Mouse (Mus musculus) left cerebral cortex, postnatal 36 days (tissue): ENCODE measurements around the gene Wwox. TPM values are rescaled to one million over a fixed set of nuclear protein-coding genes. Genes with fewer than 3 reads are reported as not detected.
A peak's percentile ranks its signal among the peaks of the same experiment; 100 is the strongest.

ENCODE experiments used
- DNase-seq, 2 experiments: peaks; one replicate each; pipeline ENCODE4 v3.0.0; 2021 to 2022; ENCODE audit warnings: low spot score in 2 of 2, mixed read lengths in 1 of 2
- intact Hi-C: fragments of 180-260 bp; cut with DNase I; formaldehyde crosslinking; loops from one replicate; pipeline ENCODE4 v1.15.1; 2025
- total RNA-seq, 2 experiments: library from RNA; stranded (reverse); gene quantifications; 2 replicates each; pipeline ENCODE4 v1.2.3; 2021

Wwox gene
- total RNA-seq, 2 experiments from 2014 or later: 13.3 to 16.5 TPM

DNA sequence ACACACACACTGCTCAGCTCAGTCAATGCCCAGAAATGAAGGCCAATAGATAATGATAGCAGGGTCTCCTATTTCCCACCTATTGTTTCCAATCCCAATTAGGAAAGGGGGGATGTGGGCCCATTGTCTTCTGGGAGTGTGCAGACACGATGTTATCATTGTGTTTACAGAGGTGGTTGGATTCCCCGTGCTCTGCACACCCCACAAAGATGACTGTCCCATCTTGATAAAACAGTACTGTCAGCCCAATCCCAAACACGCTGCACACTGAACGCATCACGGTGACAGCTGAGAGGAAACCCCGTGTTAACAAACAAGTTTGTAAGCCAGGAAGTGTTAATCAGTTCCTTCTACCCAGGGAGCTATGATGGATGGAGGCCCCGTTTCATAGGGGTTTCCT, 650.3 kb downstream of the Wwox start:
- no peak for DNase-seq
- intact Hi-C loops: loop anchor here (5.0 kb wide), 1 partner anchor 618 kb away; the partner anchor contains the start of gene Maf

DNA sequence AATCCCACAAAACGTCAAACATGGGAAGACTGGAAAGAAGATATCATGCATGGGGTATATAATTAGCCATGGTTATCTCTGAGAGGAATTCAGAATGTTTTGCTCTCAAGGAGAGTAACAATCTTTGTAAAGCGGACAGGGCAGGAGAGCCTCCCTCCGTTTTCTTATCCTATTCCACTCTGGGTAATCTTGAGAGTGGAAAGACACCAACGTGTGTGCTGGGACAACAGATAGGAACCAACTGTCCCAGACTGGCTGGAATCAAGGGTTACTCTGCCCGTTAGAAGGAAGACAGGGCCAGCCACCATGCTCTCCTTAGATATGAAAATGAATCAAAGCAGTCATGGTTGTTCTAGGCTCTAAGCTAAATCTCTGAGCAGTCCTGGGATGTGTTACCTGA, 650.7 kb downstream of the Wwox start:
- intact Hi-C loops: loop anchor here (5.0 kb wide), 1 partner anchor 617 kb away; the partner anchor contains the start of gene Maf
- DNase-seq: no peak

DNA sequence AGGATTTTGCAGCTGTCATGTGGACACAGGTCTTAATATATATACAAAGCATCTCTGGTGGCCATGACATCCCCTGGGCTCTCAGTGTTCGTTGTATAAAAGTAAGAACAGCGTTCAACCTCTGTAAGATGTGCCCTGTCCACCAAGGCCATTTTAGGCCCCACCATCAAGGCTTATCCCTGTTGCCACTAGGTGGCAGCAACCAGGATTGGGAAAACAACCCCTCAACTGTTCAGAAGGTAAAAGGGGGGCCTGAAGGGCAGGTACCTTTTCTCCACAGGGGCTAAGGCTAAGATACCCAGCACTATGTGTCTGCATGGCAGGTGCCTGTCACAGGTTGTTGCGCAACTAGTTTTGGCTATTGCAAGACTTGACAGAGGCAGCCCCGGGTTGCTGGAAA, 656.1 kb downstream of the Wwox start:
- DNase-seq: no peak
- intact Hi-C loops: no loop called here

DNA sequence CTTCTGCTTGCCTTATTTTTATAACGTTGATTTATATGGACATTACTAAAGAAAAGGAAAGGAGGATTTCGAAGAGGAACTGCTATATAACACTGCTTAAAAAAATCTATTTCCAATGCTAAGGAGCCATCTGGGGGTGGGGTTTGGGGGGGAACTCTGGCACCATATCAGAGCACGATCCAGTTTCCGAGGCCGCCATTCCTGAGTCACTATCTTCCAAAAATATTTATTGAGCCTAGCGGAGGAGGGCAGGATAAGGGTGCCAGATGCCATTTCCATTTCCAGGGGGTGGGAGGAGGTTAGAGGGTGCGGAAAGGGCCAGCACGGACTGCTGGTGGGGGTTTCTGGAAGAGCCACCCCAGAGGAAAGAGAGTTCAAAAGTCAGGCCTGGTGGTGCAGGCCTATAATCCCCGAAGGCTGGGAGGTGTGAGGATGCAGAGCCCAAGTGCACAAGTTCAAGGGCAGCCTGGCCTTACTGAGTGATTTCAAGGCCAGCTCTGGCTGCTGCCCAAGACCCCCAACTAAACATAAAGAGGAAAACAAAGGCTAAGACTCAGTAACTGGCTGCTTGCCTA, 658.6 kb downstream of the Wwox start:
- intact Hi-C loops: no loop called here

DNA sequence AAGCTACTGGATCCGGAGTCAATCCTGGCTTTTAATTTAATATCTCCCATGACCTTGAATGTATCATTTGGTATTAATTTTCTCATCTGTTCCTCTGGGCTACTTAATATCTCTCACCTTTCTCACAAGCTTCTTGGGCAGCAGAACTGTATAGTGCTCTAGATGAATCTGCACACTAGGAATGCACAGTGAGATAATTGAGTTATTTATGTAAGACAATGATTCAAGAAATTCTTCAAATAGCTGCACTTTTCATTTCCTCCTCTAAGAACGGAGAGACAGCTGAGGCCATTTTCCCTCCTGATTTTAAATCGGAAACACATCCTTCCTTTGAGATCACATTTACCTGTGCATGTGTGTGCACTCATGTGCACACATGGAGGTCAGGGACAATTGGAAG, 669.9 kb downstream of the Wwox start:
- intact Hi-C loops: no loop called here
- no peak for DNase-seq

More for the DNA sequence above, 658.6 kb downstream of the Wwox start:
- DNase-seq: no peak

DNA sequence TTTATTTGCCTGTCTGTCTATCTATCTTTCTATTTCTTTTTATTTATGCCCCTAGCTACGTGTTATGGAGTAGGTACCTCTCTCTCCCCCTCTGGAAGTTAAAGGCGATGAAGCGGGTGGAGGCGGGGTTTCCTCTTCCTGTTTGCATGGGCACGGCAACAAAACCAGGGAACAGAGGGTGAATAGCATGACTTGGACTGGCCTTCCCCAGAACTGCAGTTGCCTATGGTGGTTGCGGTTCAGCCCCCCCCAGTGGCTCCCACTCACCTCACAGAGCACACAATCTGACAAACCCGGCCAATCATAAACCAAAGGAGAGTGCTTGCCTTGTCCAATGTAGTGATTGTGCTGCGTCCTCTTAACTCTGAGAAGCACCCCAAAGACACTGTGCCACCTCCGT, 671.0 kb downstream of the Wwox start:
- intact Hi-C loops: no loop called here
- DNase-seq: no peak

DNA sequence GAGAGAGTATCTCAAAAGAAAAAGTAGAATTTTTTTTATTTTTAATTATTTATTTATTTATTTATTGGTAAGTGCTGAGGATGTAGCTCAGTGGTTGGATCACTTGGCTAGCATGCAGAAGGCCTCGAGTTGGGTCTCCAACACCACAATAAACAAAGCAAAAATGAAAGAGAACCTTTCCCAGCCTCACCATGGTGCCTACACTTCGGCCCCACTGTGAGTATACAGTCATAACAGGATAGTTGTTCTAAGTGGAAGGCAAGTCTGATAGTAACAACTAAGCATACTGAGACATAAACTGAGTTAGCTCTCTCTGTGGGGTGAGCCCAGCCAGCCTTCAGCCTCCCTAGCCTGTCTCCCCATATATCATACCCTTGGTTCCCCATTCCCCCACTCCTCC, 672.6 kb downstream of the Wwox start:
- intact Hi-C loops: no loop called here
- no peak for DNase-seq

DNA sequence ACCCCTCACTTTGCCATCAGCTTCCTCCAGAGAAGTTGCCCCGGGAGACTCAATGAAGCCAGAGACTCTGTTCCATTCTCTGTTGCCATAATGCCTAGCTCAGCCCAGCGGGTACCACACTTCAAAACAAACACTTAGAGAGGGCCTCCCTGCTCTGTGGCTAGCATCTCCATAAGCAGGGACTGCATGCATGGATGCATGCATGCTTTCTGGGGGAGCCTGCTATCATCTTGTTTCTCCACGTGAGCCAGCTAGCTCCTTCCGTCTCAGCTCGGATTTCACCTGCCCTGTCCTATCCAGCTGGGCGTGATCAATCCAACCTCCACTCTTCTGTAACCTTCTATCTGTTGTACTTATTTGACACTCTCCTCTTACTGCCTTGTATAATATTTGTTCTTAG, 675.0 kb downstream of the Wwox start:
- intact Hi-C loops: no loop called here
- no peak for DNase-seq

DNA sequence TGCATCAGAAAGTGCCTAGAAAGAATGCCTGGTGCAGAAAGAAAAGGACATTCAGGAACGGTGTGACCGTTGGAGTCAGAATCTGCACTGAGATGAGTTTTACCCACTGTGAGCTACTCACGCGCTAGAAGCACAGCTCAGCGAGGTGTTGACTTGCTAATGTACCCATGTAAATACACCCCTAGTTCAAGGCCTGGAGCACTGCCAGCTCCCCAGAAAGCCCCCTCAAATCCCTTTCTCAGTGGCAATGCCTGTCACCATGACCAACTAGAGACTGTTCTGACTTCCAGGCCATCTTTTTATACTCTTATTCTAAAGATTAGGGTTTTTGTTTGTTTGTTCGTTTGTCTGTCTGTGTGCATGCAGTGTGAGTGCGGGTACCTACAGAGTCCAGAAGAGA, 686.6 kb downstream of the Wwox start:
- no peak for DNase-seq
- intact Hi-C loops: no loop called here

DNA sequence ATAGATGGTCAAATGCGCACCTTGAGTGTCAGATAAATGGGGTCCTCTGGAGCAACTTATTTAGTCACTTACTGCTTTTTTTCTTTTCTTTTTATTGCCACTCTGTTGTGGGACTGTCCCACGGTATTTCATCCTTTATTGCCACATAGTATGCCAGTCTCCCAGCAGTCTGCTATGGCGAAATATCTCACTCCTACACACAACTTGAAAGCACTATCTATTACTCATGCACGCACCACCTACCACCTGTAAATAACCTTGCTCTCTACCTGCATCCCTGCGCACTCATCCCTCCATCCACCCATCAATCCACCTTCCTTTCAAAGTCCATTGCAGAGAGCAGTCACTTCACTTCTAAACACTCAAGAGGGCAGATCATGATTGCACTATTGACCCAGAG, 687.2 kb downstream of the Wwox start:
- no peak for DNase-seq
- intact Hi-C loops: no loop called here

DNA sequence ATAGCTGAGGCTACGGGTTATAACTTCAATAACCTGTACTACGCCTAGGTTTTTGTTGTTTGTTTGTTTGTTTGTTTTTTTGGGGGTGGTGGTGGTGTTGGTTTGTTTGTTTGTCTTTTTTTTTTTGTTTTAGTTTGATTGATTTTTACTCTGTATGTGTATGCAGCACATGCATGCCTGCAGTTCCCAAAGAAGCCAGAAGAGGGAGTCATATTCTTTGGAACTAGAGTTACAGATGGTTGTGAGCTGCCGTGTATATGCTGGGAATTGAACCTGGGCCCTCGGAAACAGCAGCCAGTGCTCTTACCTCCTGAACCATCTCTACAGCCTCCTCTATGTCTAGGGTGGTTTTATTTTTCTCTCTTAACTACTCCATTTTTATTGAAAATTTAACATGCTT, 689.9 kb downstream of the Wwox start:
- intact Hi-C loops: no loop called here
- DNase-seq: no peak

DNA sequence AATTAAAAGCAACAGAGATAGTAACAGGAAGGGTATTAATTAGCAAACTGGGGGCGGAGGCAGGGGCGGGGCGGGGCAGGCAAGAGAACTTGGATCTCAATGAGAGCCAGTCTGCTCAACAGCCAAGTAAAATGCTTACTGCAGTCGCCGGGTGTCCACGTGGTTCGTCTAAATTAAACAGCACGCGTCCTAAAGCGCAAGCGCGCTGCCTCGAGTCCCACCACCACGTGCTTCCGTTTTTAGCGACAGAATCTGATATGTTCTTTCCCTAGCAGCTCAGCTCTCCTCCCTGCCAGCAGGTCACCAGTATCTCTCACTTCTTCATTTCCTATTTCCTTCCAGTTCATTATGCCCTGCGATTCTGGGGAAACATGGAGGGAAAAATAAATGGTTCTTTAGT, 693.7 kb downstream of the Wwox start:
- intact Hi-C loops: no loop called here

DNA sequence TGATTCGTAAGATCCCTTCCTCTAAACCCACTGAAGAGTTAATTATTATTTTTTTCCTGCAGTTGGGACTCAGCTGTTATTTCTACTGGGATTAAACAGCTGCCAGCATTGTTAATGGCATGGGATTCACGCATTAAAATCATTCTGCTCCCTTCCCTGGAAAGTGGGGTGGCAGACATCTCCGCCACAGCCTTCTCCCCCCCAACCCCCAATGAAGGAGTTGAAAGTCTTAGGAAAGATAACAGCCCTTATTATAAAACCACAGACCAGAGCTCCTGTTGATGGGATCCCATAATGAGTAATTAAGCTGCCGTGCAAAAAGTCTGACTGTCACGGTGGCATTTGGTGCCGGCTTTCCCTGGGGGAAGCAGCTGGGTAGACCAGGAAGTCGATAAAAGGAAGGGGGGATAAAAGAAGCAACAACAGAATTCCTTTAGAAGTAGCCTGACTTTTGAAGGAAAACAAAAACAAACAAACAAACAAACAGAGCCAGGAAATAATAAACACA, 694.3 kb downstream of the Wwox start:
- intact Hi-C loops: no loop called here
- no peak for DNase-seq

More for the DNA sequence above, 693.7 kb downstream of the Wwox start:
- DNase-seq: no peak

DNA sequence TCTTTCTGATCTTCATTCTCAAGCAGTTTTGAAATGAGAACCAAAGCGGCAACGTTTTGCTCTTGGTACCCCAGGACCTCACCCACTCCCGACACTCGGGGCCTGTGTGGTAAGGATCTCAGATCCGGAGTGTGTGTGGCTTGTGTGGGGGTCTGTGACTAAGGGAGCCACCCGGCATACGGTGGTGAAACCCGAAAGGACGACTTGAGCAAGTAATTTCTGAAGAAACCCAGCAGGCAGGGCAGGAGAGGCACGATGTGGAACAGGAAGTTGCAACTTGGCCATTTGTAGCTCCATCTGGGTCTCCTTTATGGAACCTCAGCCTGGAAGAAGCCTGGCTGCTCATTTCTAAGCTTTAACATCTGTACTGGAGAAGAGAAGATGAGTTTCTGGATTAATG, 697.4 kb downstream of the Wwox start:
- intact Hi-C loops: no loop called here
- no peak for DNase-seq

DNA sequence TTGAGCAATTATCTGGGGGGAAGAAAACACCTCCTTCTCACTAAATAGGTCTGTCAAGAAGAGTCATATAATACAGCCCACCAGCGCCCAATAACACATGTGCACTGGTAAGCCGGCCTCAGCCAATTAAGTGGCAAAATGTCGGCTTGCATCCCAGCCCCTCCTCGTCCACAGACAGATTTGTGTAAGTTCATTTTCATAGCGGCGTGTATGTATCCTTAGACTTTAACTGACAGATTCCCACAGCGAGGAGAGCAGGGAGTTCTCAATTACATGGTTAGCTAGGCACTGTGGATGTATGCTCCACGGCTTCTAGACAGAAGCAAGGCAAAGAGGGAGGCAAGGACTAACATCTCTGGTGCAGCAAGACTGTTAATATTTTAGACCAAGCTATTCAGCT, 702.2 kb downstream of the Wwox start:
- DNase-seq: no peak
- intact Hi-C loops: no loop called here

DNA sequence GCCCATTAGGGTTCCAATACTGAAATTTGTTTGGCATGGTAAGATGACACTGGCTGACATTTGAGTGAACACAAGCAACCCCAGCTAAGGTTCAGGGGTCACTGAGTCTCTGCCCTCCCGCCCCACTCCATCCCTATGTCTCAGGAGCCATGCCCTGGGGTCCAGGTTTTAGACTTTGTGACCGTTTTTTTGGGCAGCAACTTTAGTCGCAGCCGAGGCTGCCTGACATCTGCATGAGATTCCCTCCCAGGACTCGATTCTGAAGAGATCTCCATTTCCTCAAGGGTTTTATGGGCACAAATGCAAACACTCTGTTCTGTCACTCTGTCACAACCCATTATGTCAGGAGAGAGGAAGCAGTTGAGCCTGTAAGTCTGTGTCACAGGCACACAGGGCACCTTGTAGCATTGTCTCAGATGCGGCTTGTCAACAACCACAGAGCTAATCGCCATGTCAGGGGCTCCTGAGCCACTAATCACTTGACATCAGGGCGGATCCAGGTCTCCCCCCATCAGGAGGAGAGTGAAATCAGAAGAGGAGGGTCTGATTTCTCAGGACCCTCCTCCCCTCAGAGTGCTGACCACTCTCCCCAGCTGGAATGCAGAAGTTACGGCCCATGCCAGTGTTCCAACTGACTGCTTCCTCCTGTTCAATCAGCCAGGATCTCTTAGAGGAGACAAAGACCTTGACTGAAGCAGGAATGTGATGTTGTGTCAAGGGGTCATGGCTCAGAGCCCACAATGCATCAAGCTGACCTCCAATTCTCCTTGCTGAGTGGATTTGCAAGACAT, 704.3 kb downstream of the Wwox start:
- intact Hi-C loops: no loop called here

DNA sequence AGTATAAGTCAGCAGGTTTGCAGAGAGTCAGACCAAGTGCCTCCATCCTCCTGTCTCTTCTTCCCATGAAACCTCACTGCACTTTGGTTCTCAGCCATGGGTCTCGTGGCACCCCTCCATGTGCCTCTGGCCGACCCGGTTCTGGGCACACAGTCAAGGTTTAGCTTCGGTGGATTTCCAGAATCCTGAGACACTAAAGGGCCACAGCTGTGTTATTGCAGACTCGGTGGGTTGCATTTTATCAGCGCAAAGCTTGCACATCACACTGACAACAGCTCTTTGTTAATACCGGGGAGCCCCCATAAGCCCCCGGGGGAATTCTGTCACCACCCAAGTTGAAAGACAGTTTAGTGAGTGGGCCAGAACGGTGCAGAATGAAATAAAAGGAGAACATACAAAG, 707.6 kb downstream of the Wwox start:
- intact Hi-C loops: no loop called here

More for the DNA sequence above, 704.3 kb downstream of the Wwox start:
- DNase-seq: no peak

DNA sequence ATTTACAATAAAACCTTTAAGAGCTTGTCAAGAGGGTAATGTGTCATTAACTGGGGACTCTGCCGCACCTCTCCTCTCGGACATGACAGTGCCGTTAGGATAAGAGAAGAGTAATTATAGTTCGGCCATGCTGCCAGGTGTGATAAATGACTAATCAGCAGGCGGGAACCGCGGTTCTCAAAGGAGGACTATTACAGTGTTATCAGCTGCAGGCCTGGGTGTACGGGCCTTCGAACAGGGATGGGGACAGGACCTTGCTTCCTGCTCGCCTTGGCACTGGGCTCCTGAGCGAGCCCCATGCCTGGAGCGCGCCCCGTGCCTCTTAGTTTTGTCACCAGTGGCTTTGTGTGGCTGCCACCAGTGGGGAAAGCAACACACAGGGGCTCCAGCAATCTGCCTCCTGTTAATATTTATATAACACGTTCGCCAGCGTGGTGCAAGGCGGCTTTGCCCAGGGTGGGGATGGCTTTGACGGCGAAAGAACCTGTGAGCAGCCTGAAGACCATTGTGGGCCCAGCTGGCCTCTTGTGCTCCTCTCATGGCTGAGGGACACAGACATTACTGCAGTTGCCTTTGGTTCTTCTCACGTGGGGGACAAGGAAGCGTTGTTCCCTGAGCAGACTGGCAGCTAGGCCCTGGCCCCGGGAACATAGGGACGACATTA, 711.1 kb downstream of the Wwox start:
- intact Hi-C loops: loop anchor here (10.0 kb wide), 1 partner anchor 146 kb away; no protein-coding TSS in a partner anchor
- DNase-seq: no peak

More for the DNA sequence above, 707.6 kb downstream of the Wwox start:
- no peak for DNase-seq

DNA sequence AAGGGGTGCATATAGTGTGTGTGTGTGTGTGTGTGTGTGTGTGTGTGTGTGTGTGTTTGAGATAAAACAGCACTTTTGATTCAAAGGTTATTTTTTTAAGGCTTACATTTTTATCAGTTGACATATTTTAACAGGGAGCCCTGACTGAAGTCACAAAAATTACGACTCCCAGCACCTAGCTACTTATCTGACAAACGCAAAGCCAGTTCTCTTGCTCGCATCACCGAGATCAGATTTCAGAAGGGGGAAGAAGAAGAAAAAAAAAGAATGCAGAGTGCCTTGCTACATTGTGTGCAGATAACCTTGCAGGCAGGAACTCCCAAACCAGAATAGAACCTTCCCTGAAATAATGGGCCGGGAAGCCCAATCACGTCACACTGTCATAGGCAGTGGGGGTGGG, 712.0 kb downstream of the Wwox start:
- DNase-seq: no peak
- intact Hi-C loops: loop anchor here (10.0 kb wide), 1 partner anchor 147 kb away; no protein-coding TSS in a partner anchor

DNA sequence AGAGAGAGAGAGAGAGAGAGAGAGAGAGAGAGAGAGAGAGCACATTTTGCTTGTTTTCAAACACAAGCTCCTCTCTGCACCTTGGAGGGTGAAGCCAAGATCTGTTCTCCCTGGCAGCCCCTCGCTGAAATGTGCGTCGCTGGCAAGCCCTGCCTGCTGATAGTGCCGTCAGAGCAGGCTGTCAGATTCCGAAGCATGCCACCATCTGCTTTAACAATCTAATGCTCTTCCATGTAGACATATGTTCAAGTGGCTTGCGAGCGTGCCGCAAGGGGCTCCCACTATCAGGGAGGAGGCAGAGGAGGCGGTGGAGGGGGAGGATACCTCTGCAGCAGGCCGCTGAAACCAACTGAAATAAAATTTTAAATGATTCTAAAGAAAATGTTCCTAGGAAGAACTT, 714.6 kb downstream of the Wwox start:
- DNase-seq: peak; percentile 66
- intact Hi-C loops: loop anchor here (10.0 kb wide), 1 partner anchor 149 kb away; no protein-coding TSS in a partner anchor
